Mouse (Mus musculus): Measurements from ENCODE around the gene Aldh9a1. TPM values are rescaled to one million over a fixed set of nuclear protein-coding genes. Genes with fewer than 3 reads are reported as not detected.

Gene Aldh9a1
- polyA plus RNA-seq, 1 experiment from 2014 or later = 35.7 TPM

- no peak overlapping the region for H3K27ac ChIP-seq (ENCODE audit: low read depth, low read length)
- H3K4me3 ChIP-seq (ENCODE audit: low read depth, low read length) = no peak overlapping the region
- peak overlapping the region; percentile 4 for H3K4me2 ChIP-seq
- WGBS (ENCODE audit: insufficient replicate concordance) = 67% methylated on average over 4 of the region's 4 CpGs
- ATAC-seq (replicated peaks; ENCODE audit: insufficient number of reproducible peaks, low FRiP score, low TSS enrichment) = no peak
- no peaks in the 10 kb centered on the region for H3K27me3 ChIP-seq (ENCODE audit: control insufficient read depth, insufficient read depth, low read length)
- H3K4me1 ChIP-seq (ENCODE audit: control insufficient read depth, insufficient read depth, low read length) = peaks cover 4% of the 10 kb centered on the region; the same call in 1 of the 2 replicates
- H3K36me3 ChIP-seq (ENCODE audit: control insufficient read depth, insufficient read depth, low read length) = no peaks in the 10 kb centered on the region
- H3K9ac ChIP-seq (ENCODE audit: low read depth, low read length) = no peak overlapping the region
- no peaks in the 10 kb centered on the region for H3K9me3 ChIP-seq (replicated peaks; ENCODE audit: control insufficient read depth, low read length)
Observed at GRCm38 (mm10) chr1:167390381-167390780, 40.6 kb downstream of the Aldh9a1 start.

GRCm38 (mm10) chr1:167391241-167391640 is 41.5 kb downstream of the Aldh9a1 start:
- Histone ChIP-seq H3K9me3 (replicated peaks; ENCODE audit: control insufficient read depth, low read length) (no peaks in the 10 kb centered on the region), H3K36me3 (ENCODE audit: control insufficient read depth, insufficient read depth, low read length) (no peaks in the 10 kb centered on the region), H3K27me3 (ENCODE audit: control insufficient read depth, insufficient read depth, low read length) (no peaks in the 10 kb centered on the region), H3K27ac (ENCODE audit: low read depth, low read length) (peak overlapping the region; percentile 16; the same call in 1 of the 2 replicates), H3K4me3 (ENCODE audit: low read depth, low read length) (no peak overlapping the region; the same call in 1 of the 2 replicates), H3K9ac (ENCODE audit: low read depth, low read length) (no peak overlapping the region), H3K4me1 (ENCODE audit: control insufficient read depth, insufficient read depth, low read length) (no peaks in the 10 kb centered on the region), H3K4me2 (peak overlapping the region; percentile 4)
- WGBS (ENCODE audit: insufficient replicate concordance) = 74% methylated on average over 6 of the region's 6 CpGs
- ATAC-seq (replicated peaks; ENCODE audit: insufficient number of reproducible peaks, low FRiP score, low TSS enrichment) = no peak

- Histone ChIP-seq H3K4me1 (ENCODE audit: control insufficient read depth, insufficient read depth, low read length) (no peaks in the 10 kb centered on the region), H3K9me3 (replicated peaks; ENCODE audit: control insufficient read depth, low read length) (no peaks in the 10 kb centered on the region), H3K4me2 (peak overlapping the region; percentile 84), H3K9ac (ENCODE audit: low read depth, low read length) (peak overlapping the region; percentile 91), H3K27ac (ENCODE audit: low read depth, low read length) (peak overlapping the region; percentile 75), H3K4me3 (ENCODE audit: low read depth, low read length) (peak overlapping the region; percentile 74), H3K27me3 (ENCODE audit: control insufficient read depth, insufficient read depth, low read length) (no peaks in the 10 kb centered on the region), H3K36me3 (ENCODE audit: control insufficient read depth, insufficient read depth, low read length) (no peaks in the 10 kb centered on the region)
- ATAC-seq (replicated peaks; ENCODE audit: insufficient number of reproducible peaks, low FRiP score, low TSS enrichment) = no peak
- 41% methylated on average over 2 of the region's 2 CpGs for WGBS (ENCODE audit: insufficient replicate concordance)
Observed at GRCm38 (mm10) chr1:167392031-167392640, 42.3 kb downstream of the Aldh9a1 start.

GRCm38 (mm10) chr1:167392687-167393086 is 42.9 kb downstream of the Aldh9a1 start:
- ATAC-seq (replicated peaks; ENCODE audit: insufficient number of reproducible peaks, low FRiP score, low TSS enrichment) = no peak
- H3K27ac ChIP-seq (ENCODE audit: low read depth, low read length) = peak overlapping the region; percentile 64
- peak overlapping the region; percentile 74 for H3K4me3 ChIP-seq (ENCODE audit: low read depth, low read length)
- H3K27me3 ChIP-seq (ENCODE audit: control insufficient read depth, insufficient read depth, low read length) = no peaks in the 10 kb centered on the region
- peak overlapping the region; percentile 91 for H3K9ac ChIP-seq (ENCODE audit: low read depth, low read length)
- 12% methylated on average over 8 of the region's 8 CpGs for WGBS (ENCODE audit: insufficient replicate concordance)
- peak overlapping the region; percentile 84 for H3K4me2 ChIP-seq
- H3K4me1 ChIP-seq (ENCODE audit: control insufficient read depth, insufficient read depth, low read length) = no peaks in the 10 kb centered on the region
- H3K9me3 ChIP-seq (replicated peaks; ENCODE audit: control insufficient read depth, low read length) = no peaks in the 10 kb centered on the region
- no peaks in the 10 kb centered on the region for H3K36me3 ChIP-seq (ENCODE audit: control insufficient read depth, insufficient read depth, low read length)

- peak overlapping the region; percentile 74 for H3K4me3 ChIP-seq (ENCODE audit: low read depth, low read length)
- H3K36me3 ChIP-seq (ENCODE audit: control insufficient read depth, insufficient read depth, low read length) = no peaks in the 10 kb centered on the region
- WGBS (ENCODE audit: insufficient replicate concordance) = 2% methylated on average over 15 of the region's 15 CpGs
- peak overlapping the region; percentile 79; the same call in 1 of the 2 replicates for H3K27ac ChIP-seq (ENCODE audit: low read depth, low read length)
- H3K9me3 ChIP-seq (replicated peaks; ENCODE audit: control insufficient read depth, low read length) = no peaks in the 10 kb centered on the region
- H3K4me2 ChIP-seq = peak overlapping the region; percentile 84
- H3K9ac ChIP-seq (ENCODE audit: low read depth, low read length) = peak overlapping the region; percentile 91
- 0 out of 2 replicates have a peak, but pooled peaks have one; percentile 18 for ATAC-seq (replicated peaks; ENCODE audit: insufficient number of reproducible peaks, low FRiP score, low TSS enrichment)
- no peaks in the 10 kb centered on the region for H3K4me1 ChIP-seq (ENCODE audit: control insufficient read depth, insufficient read depth, low read length)
- H3K27me3 ChIP-seq (ENCODE audit: control insufficient read depth, insufficient read depth, low read length) = no peaks in the 10 kb centered on the region
Observed at GRCm38 (mm10) chr1:167393281-167393680, 43.5 kb downstream of the Aldh9a1 start.

GRCm38 (mm10) chr1:167393683-167394492 is 44.1 kb downstream of the Aldh9a1 start, which contains the start of gene Mgst3:
Gene Mgst3, minus strand, starts transcription at chr1:167393841.
- no peaks in the 10 kb centered on the region for H3K36me3 ChIP-seq (ENCODE audit: control insufficient read depth, insufficient read depth, low read length)
- under 1% methylated on average over 45 of the region's 45 CpGs for WGBS (ENCODE audit: insufficient replicate concordance)
- H3K4me1 ChIP-seq (ENCODE audit: control insufficient read depth, insufficient read depth, low read length) = no peaks in the 10 kb centered on the region
- no peaks in the 10 kb centered on the region for H3K27me3 ChIP-seq (ENCODE audit: control insufficient read depth, insufficient read depth, low read length)
- H3K4me2 ChIP-seq = peak within 1 kb of the TSS; percentile 84
- peak; percentile 92 for ATAC-seq (replicated peaks; ENCODE audit: insufficient number of reproducible peaks, low FRiP score, low TSS enrichment)
- no peaks in the 10 kb centered on the region for H3K9me3 ChIP-seq (replicated peaks; ENCODE audit: control insufficient read depth, low read length)
- H3K4me3 ChIP-seq (ENCODE audit: low read depth, low read length) = peak within 1 kb of the TSS; percentile 74
- H3K27ac ChIP-seq (ENCODE audit: low read depth, low read length) = peak within 1 kb of the TSS; percentile 79
- H3K9ac ChIP-seq (ENCODE audit: low read depth, low read length) = peak within 1 kb of the TSS; percentile 91

GRCm38 (mm10) chr1:167405237-167405636 is 55.4 kb downstream of the Aldh9a1 start:
- H3K36me3 ChIP-seq (ENCODE audit: control insufficient read depth, insufficient read depth, low read length) = no peaks in the 10 kb centered on the region
- no peak overlapping the region for H3K4me2 ChIP-seq
- ATAC-seq (replicated peaks; ENCODE audit: insufficient number of reproducible peaks, low FRiP score, low TSS enrichment) = no peak
- WGBS (ENCODE audit: insufficient replicate concordance) = 76% methylated on average over 4 of the region's 4 CpGs
- no peak overlapping the region for H3K27ac ChIP-seq (ENCODE audit: low read depth, low read length)
- H3K4me1 ChIP-seq (ENCODE audit: control insufficient read depth, insufficient read depth, low read length) = no peaks in the 10 kb centered on the region
- no peak overlapping the region for H3K9ac ChIP-seq (ENCODE audit: low read depth, low read length)
- H3K4me3 ChIP-seq (ENCODE audit: low read depth, low read length) = no peak overlapping the region
- peaks cover 3% of the 10 kb centered on the region for H3K27me3 ChIP-seq (ENCODE audit: control insufficient read depth, insufficient read depth, low read length)
- H3K9me3 ChIP-seq (replicated peaks; ENCODE audit: control insufficient read depth, low read length) = no peaks in the 10 kb centered on the region

- Histone ChIP-seq H3K27me3 (ENCODE audit: control insufficient read depth, insufficient read depth, low read length) (peaks cover 5% of the 10 kb centered on the region), H3K36me3 (ENCODE audit: control insufficient read depth, insufficient read depth, low read length) (no peaks in the 10 kb centered on the region)
Observed at GRCm38 (mm10) chr1:167409601-167410000, 59.8 kb downstream of the Aldh9a1 start.

More at GRCm38 (mm10) chr1:167409601-167410000, 59.8 kb downstream of the Aldh9a1 start:
- 76% methylated on average over 4 of the region's 4 CpGs for WGBS (ENCODE audit: insufficient replicate concordance)
- H3K9ac ChIP-seq (ENCODE audit: low read depth, low read length) = no peak overlapping the region
- no peaks in the 10 kb centered on the region for H3K9me3 ChIP-seq (replicated peaks; ENCODE audit: control insufficient read depth, low read length)
- no peak for ATAC-seq (replicated peaks; ENCODE audit: insufficient number of reproducible peaks, low FRiP score, low TSS enrichment)
- no peak overlapping the region for H3K4me3 ChIP-seq (ENCODE audit: low read depth, low read length)
- no peak overlapping the region for H3K4me2 ChIP-seq
- H3K4me1 ChIP-seq (ENCODE audit: control insufficient read depth, insufficient read depth, low read length) = no peaks in the 10 kb centered on the region
- H3K27ac ChIP-seq (ENCODE audit: low read depth, low read length) = no peak overlapping the region

All from heart, embryonic 11.5 days (tissue).